Comparison of ENCODE assay signal across 10 mouse cellular contexts in the genomic region with DNA sequence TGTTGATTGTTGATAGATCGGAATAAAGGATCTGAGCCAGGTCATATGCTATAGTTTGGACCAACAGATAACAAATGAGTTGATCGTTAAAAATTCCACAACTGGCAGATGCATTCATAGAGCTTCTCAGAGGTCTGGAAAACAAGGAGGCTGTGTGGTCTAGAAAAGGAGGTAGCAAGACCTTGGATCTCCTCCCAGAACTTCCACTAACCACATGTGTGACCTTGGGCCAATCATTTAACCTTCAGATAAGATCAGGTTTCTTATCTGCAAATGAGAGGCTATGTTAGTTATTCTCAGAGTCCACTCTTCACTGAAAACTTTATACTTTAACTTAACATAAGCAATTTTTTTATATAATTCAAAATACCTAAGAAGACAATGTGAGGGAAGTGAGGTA.
"Had no signal": no experiment of that assay in that cellular context is flagged by ENCODE, and none has a peak within 500 bp of the region (broad histone marks: within the 10 kb centered on the region; RNA-seq: fewer than 3 reads in every experiment).

No protein-coding gene starts in this region.

- DNase-seq: kidney, postnatal 25 days; layer of hippocampus, adult 9-11 months; liver; lung, adult 18-20 months; lung, postnatal 10 days; lung, postnatal 36 days; right cerebral cortex, adult 18-20 months; right cerebral cortex, postnatal 14 days; right cerebral cortex, postnatal 4 days; thymus, postnatal 25 days had no signal
